Mouse (Mus musculus) embryo, embryonic 10 days (tissue): ENCODE results near the gene Tinf2.

Experiments
- DNase-seq: peaks from one replicate; pipeline ENCODE4 v3.0.0-alpha.2; 2015; ENCODE audit warnings: low spot score

Gene Tinf2

DNA sequence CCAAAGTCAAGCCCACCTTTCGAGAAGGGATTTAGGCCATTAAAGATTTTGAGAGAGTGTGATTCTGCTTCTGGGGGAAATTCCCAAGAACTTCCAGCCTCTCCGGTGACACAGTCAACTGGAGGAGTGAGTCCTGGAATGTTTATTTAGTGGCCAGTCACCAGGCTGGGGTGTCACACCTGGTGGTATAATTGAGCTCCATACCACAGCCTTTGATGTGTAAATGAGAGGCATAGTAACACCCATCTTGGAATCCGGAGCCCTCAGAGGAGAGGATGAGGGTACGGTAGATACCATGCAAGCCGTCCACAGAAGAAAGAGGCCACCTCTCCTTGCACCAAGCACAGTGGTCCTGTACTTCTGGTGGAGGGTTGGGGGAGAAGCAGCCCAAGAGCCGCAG, 21.1 kb upstream of the Tinf2 start:
- DNase-seq, result no peak

DNA sequence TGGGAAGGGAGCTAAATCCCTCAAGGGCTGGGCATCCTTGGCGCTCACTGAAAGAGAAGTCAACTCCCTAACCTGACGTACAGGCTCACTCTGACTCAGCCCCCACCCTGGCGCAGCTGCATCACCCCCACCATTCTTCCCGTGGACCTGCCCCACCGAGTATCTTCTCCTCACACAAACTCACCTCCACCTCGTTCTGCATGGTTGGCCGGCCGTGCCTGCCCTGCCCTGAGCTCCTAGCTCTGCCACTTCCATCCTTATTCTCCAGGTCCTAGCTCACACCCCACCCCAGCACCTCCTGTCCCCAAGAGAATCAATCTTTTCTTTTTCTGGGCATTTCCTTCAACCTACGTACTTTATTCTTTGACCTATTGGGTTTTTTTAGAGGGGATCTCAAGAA, 19.5 kb upstream of the Tinf2 start:
- no peak for DNase-seq

DNA sequence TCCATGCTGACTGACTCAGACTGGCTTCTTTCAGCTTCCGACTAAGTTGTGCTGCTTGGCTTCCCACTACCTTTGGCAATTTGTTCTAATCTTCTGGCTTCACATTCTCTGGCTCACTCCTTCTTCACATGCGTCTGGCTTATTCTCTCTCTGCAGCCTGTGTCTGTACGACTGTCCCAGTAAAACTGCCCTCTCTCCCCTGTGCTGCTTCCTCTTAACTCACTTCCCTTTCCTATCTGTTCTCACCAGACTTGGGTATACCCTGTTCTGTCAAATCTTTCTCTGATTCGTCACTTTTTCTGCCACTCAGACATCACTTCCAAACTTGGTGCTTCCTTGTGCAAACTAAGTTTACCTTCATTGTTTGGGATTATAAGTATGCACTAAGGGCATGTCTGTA, 15.6 kb upstream of the Tinf2 start:
- no peak for DNase-seq

DNA sequence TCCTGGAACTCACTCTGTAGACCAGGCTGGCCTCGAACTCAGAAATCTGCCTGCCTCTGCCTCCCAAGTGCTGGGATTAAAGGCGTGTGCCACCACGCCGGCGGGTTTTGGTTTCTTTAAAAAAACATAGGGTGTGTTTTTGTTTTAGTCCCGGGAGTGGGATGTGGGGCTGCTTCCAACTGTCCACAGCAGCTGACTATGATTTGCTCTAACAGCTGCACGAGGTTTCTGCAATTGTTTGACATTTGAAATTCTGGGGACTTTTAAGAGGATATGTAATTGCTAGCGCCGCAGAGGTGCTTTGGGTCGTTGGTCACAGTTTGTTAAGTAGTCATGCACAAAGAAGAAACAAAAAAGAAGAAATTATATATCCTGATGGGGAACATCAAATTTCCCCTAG, 7.8 kb upstream of the Tinf2 start:
- no peak for DNase-seq

DNA sequence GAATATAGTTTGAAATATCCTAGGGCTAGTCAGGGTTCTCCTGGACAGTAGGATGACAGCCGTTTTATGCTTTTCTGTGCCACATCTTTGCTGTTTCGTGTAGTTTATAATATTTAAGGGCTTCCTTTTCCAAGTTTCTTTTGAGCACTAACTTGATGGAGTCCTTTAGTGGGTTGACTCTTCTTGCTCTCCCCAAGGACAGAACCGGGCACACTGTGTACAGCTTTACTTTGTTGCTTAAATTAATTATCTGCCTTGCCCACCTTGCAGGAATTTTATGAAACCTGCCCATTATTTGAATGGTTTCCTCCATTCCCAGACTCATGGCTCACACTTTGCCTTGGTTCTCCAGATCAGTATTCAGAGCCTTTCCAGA, 486 bp upstream of the Tinf2 start:
- no peak for DNase-seq

DNA sequence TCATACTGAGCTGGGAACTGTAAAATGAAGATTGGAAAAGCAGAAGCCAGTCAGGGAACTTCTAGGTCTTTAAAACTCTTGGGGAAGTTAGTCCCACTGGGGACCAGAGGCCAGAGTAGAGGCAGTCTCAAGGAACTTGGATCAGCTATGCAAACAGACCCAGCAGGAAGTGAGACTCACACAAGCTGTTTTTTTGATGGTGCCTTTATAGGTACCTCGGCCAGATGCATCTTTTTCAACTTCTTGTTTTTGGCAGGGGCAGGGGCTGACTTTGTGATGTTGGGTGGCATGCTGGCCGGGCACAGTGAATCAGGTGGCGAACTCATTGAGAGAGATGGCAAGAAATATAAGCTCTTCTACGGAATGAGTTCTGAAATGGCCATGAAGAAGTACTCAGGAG, 4.0 kb downstream of the Tinf2 start:
- DNase-seq, result no peak

DNA sequence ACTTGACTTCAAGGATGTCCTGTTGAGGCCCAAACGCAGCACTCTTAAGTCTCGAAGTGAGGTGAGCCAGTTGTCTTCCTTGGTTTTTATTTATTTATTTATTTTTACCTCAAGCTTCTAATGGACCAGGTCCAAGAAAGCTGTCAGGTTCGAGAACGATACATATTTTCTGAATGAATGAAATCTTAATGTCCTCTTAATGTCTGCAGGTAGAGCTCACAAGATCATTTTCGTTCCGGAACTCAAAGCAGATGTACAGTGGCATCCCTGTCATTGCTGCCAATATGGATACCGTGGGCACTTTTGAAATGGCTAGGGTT, 8.9 kb downstream of the Tinf2 start:
- DNase-seq, result no peak

DNA sequence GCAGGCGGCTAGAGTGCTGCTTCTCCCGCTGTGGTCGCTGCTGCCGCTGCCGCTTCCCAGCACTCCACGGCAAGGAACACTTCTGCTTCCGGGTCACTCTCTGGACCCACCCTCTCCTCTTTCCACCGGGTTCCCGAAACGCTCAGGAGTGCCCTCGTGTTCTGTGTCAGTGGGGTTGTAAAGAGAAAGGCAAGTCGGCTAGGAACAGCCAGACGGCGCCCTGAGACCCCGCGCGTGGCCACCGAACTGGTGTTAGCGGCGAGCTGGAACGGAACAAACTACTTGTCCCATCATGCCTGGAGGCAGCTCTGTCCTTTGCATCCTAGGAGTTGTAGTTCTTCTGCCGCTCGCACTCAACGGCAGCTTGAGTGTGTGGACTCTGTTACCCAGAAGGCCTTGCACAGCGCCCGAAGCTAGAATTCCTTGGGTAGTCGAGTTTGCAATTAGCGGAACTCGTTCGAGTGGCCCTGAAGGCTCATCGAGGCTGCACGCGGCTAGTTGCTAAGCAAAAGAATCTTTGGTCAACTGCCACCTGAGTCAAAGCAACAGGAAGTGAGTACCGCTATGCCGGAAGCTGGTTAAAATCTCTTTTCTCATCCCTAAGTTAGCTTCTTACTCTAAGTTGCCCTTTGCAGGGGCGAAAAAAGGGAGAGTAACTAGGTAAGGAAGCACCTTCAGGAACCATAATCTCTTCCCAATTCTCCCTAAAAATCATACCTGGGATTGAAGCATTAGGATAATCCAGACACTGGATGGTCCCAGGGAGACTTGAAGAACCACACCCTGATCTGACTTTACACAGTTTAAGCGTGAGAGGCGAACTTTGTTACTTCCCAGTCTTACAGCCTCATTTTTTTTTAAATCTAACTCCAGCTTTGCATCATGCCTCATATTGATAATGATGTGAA, 9.5 kb downstream of the Tinf2 start, which contains the start of the genes Gmpr2 and Nedd8:
Gene Gmpr2, plus strand, starts transcription at position 109 of the 908 bp plus-strand sequence.
Gene Nedd8, minus strand, starts transcription at position 292 of the 908 bp plus-strand sequence.
- DNase-seq, result peak; percentile 98

DNA sequence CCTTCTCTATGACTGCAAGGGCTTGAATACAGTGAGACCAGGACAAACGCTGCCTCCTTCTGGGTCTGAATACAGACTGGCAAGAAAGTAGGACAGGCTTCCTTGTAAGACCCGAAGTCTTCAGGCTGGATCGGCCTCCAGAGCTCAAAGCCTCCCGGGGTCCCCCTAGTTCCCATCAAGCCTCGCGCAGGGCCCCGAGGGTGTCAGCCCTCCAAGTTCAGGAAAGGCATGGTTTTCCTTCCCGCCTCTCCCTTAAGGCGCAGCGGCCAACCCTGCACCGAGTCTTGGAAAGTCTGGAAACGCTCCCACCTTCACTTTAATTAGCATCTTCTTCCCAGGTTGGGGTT, 10.2 kb downstream of the Tinf2 start:
- DNase-seq, result no peak

DNA sequence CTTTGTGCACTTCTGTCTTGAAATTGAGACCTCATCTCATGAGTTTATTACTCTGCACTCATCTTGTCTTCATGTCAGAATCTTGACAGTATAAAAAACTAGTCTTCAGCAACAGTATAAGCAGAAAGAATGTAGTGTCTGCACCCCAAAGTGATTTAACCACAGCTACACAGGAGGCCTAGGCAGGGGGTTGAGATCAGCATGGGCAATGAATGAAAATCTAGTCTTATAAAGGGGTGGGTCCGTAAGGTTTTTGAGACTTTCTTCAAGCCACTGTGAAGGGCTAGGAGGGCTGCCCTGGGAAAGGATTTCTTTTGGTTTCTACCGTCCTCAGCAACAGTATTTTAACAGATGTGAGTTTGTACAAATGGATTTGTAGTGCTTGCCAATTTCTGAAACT, 21.0 kb downstream of the Tinf2 start:
- DNase-seq, result no peak

DNA sequence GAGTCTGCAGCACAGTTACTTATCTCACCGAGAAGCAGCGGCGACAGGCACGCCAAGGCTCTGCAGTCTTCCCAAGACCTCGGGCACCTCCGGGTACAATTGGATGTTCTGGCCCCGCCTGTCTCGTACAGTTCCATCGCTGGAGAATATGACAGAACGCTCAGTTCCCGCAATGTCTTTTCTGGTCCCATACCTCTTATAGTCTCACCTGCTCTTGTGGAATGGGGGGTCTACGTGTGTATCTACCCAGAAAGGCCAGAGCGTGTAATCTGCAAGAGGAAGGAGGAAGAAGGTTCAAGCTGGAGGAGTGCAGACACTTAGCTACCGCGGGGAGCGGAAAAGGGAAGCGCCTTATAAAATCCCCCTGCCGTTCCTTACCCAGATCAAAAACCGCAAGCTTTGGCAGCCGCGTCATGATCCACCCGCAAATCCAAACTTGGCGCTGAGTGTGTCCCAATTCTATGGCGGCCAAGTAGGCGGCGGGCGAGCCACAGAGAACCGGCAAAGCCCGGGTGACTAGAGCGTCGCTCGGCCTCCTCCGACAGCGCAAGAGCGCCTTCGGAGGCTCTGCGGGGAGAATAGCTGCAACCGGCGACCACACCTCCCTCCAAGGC, 21.6 kb downstream of the Tinf2 start, which contains the start of gene Mdp1:
Gene Mdp1, minus strand, starts transcription at position 549 of the 614 bp plus-strand sequence.
- DNase-seq, result peak; percentile 90

DNA sequence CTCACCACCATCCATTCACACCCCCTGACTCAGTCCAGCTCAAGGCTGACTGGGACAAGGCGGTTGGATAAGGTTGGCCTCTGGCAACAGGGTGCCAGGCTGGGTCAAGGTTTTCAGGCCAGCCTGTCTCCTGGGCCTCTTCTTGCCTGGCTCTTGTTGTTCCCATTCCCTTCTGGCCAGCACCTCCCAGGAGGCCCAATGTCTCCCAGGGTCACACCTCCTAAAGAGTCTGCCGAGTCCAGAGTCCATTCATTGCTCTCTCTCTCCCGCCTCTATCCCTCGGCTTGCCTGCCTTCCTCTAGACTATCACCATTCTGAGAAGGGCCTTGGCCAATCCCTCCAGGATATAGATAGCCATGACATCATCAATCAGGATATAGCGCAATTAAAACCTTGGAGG, 23.6 kb downstream of the Tinf2 start:
- no peak for DNase-seq

DNA sequence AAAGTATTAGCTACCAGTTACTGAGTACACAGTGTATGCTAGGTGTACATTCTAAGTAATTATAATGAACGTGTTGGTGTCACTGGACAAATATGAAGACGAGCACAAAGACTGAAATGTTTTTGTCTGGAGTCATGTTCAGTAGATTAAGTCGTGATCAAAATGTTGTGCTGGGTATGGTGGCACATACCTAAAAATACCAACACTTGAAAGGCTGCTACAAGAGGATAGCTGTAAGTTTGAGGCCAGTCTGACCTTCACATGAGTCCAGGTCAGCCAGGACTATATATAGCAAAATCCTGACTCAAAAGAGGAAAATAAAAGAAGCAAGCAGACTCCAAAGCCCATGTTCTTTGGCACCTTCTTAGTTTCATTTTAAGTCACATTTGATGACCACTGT, 24.7 kb downstream of the Tinf2 start:
- no peak for DNase-seq

DNA sequence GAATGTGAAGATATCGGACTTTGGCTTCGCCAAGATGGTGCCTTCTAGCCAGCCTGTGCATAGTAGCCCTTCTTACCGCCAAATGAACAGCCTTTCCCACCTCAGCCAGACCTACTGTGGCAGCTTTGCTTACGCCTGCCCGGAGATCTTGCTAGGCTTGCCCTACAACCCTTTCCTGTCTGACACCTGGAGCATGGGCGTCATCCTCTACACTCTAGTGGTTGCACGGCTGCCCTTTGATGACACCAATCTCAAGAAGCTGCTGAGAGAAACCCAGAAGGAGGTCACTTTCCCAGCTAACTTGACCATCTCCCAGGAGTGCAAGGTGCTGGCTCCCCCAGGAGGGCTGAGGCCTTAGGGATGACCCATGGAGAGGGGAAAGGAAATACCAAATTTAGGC, 30.1 kb downstream of the Tinf2 start:
- DNase-seq, result no peak

DNA sequence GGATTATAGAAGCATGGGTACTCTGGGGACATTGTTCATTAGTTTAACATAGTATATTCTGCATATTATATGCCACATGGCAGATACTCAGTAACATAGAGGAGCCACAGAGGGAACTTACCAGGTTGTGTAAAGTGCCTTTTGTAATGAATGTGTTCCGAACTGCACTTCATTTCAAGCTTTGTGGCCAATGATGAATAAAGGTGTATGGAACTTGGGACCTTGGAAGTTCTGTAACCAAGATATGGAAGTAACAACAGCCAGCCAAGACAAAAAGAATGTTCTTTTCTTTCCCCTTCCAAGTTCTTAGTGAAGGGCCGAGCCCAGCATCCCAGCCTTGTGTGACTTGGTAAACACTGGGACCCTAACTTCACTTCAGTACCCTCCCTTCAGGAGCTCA, 31.7 kb downstream of the Tinf2 start, which contains the start of gene Tssk4:
Gene Tssk4, plus strand, starts transcription at position 301 of the 400 bp plus-strand sequence.
- DNase-seq, result no peak

DNA sequence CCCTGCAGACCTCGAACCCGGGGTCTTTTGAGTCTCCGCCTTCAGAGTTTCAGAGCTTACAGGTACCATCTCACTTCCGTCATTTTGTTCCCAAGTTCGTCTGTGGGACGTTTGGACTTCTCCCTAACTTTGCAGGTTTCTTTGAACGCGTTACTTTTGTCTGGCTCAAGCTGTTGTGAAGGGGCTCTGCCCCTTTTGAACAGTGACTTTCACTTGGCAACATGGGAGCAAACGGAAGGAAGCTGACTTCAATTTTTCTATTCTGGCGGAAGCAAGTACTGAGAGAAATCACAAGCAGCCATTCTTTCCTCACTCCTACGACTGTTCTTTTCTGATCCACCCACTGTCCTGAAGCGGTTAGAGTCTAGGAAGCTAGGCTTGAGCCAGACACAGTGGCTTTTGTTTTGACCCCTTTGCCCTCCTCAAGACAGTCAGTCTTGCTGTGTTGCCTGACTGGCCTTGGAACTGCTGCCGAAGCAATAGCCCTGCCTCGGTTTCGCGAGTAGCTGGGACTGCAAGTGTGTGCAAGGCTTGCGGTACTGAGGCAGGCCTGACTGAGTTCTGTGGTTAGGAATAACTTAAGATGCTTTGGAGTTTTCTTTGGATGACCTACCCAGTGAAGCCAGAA, 37.2 kb downstream of the Tinf2 start:
- peak; percentile 24 for DNase-seq

DNA sequence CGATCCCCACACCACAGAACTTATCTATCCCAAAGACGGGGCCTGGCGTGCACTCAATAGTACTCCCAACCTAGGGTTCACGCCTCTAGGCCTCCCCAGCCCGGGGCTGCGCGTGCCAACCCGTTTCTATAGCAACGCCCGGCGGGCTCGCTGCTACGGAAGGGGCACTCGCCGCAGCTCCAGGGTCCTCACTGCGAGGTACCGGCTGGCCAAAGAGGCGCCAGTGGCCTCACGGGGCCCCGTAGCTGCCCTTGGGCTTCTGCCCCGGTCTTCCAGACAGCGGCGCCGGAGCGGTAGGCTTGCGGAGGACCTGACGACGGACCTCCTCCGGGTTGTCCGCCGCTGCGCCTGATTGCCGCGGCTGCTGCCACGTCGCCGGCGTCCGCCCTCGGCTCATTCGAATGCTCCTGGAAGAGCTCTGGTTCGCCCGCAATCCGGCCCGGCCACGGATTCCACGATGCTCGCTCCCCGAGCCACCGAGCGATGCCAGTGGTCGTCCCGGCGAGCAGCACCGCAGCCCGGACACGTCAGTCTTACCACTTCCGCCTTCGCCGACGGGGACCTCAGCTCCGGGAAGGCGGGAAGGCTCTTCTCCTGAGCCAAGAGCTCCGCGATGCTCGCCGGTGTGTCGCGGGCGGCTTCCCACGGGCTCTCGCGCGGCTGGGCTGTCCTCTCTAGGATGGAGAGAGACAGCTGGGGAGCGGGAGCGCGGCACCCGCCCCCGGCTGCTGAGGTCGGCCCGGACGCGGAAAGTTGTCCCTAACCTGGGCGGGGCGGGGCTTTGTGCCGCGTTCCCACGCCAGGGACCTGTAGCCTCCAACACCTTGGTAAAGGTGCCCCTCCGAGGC, 38.3 kb downstream of the Tinf2 start, which contains the start of gene Tm9sf1:
Gene Tm9sf1, minus strand, starts transcription at position 747 of the 848 bp plus-strand sequence.
- DNase-seq, result peak; percentile 88

DNA sequence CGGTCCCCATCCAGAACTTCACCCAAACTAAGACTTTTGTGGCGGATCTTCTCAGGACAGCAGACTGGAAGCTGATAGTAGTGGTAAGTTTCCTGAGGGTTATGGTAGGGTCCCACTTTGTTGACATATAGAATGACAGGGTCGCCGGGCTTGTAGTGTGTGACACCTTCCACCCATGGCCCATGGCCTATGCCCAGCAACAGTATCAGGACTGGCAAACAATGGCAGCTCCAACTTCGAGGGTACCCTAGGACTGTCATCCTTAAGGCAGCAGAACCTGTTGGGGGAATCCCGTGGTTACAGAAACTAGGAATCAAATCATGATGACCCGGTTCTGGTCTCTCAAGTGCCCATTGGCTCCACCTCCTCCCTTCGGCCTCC, 39.0 kb downstream of the Tinf2 start:
- no peak for DNase-seq

DNA sequence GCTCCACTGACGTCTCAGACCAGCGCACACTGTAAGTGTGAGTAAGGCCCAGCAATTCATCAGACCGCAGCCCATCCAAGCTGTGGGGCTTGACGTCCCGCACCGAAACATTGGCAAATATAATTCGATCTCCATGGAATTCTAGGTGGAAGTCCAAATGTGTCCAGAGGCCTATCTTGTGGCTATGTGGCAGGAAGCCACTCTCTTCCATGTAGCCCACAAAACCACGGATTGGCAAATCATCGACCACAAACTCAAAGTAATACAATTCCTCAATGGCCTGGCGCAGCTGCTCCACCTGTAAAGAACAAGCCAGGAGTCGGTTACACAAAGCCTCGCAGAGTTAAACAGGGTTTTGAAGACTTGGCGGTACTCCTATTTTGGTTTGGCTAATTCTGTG, 40.3 kb downstream of the Tinf2 start:
- DNase-seq, result no peak

DNA sequence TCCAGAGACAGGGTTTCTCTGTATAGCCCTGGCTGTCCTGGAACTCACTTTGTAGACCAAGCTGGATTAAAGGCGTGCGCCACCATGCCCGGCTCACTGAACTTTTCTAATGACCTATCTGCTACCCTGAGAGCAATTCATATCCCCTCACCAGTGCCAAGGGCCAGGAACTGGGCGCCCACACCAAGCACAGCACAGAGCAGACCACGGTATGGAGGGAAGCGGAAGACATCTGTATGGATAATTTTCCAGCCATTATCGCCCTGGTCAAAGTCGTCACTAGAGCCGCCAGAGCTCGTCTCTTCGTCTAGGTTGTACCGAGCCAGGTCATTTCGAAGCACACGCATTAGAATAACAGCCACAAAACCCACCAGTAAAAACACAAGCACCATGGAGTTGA, 40.8 kb downstream of the Tinf2 start:
- no peak for DNase-seq

DNA sequence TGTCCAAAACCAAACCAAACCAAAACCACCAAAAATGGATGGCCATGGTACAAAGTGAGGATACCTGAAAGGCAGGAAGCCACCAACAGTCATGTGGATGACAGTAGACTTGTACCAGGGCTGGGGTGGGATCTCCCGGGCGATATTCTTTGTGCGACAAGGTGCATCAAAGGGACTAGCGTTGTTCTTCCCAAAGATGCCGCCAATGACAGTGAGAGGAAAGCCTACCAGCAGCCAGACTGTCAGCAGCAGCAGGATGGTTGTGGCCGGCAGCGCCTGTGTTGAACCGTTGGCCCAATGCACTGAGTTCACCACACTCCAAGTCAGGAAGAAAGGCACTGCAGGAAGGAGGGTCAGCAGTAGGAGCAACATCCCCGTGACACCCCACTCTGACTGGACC, 43.8 kb downstream of the Tinf2 start, which contains the start of gene Gm49378:
Gene Gm49378, minus strand, starts transcription at position 101 of the 400 bp plus-strand sequence.
- no peak for DNase-seq

DNA sequence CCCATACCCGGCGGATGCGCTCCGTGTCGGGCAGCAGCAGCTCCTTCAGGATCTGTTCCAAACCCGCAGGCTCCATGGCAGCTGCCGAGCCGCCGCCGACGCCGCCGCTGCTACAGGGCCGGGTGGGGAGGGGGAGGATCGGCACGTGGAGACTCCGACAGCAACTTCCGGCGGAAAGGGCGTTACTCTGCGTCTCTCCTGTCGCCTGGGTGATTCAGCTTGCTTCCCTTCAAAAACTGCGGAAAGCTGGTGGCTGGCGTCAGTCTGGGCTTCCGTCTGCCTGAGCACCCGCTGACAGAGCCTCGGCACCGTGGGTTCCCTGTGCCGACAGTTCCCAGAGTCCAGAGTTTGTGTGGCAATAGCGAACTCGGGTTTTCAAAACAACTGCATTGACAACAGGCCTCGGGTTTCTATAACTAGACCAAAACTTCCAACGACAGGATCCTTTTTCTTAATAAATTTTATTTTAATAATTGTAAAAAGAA, 46.1 kb downstream of the Tinf2 start, which contains the start of gene Ipo4:
Gene Ipo4, minus strand, starts transcription at position 435 of the 485 bp plus-strand sequence.
- DNase-seq, result peak; percentile 97
